In the genomic region with DNA sequence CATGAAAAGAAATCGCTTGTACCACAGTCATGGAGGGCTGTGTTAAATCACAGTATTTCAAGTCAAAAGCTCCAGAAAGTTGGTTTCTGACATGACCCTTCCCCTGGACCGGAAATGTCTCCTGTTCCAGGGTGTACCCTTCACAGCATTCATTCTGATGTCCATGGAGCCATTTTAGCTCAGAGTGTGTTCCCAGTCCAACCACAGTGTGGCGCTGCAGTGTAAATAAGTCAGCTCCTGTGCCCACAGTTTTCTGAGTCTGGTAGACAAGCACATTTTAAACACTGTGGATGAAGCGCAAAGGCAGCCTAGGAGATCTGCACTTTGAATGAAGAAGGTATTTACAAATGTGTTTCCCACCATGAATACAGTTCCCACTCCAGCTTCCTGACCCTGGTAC, we compare ENCODE assay signal across 9 mouse cellular contexts.
DNase-seq lines count a peak whose midpoint lies in the region; ATAC-seq and TF ChIP-seq lines count a peak whose summit lies in the region.
"Had no signal": no experiment of that assay in that cellular context is flagged by ENCODE, and none has a peak within 500 bp of the region (broad histone marks: within the 10 kb centered on the region; RNA-seq: fewer than 3 reads in every experiment).

No protein-coding gene starts in this region.

- no peak overlapping the region for H3K4me3 ChIP-seq in heart, postnatal 0 days (ENCODE audit: low read depth, low read length)
- H3K4me3 ChIP-seq in embryonic fibroblast, embryonic 13.5 days (ENCODE audit: insufficient read depth, low read length): no peak overlapping the region
- no peak overlapping the region for H3K4me3 ChIP-seq in limb, embryonic 11.5 days (ENCODE audit: low read depth, low read length)
- H3K4me3 ChIP-seq: hindbrain, embryonic 15.5 days had no signal

- no peak for ATAC-seq in heart, postnatal 0 days (ENCODE audit: insufficient read depth, low read depth)
- ATAC-seq in limb, embryonic 11.5 days (ENCODE audit: insufficient number of reproducible peaks, low FRiP score, low TSS enrichment, low read depth): peak; percentile 39; the same call in 1 of the 2 replicates

- peak; percentile 10 for DNase-seq in heart, postnatal 0 days (ENCODE audit: low spot score)
- no peak for DNase-seq in heart, adult 8-10 months (ENCODE audit: low spot score)
- peak; percentile 14 for DNase-seq in NIH3T3 (ENCODE audit: low read depth)
- peak; percentile 28 for DNase-seq in kidney, adult 9 months
- peak; percentile 82 for DNase-seq in limb, embryonic 11.5 days (ENCODE audit: low spot score)
- peak; percentile 77 for DNase-seq in right cerebral cortex, postnatal 4 days
- DNase-seq in urinary bladder, postnatal 36 days (ENCODE audit: low spot score in 2 of 2): no peak

- no peaks in the 10 kb centered on the region for H3K9me3 ChIP-seq in heart, postnatal 0 days (replicated peaks; ENCODE audit: control insufficient read depth, low read length)
- H3K9me3 ChIP-seq in limb, embryonic 11.5 days (ENCODE audit: control insufficient read depth, low read length): no peaks in the 10 kb centered on the region
- H3K9me3 ChIP-seq: hindbrain, embryonic 15.5 days had no signal

- no peak overlapping the region for H3K27ac ChIP-seq in heart, postnatal 0 days (ENCODE audit: low read depth)
- H3K27ac ChIP-seq in embryonic fibroblast, embryonic 13.5 days (ENCODE audit: insufficient read depth, low read length): no peak overlapping the region
- no peak overlapping the region for H3K27ac ChIP-seq in limb, embryonic 11.5 days (replicated peaks; ENCODE audit: low read depth, low read length)
- H3K27ac ChIP-seq: hindbrain, embryonic 15.5 days had no signal

- no peaks in the 10 kb centered on the region for H3K27me3 ChIP-seq in heart, postnatal 0 days (ENCODE audit: control insufficient read depth, insufficient read depth, low read length)
- no peaks in the 10 kb centered on the region for H3K27me3 ChIP-seq in limb, embryonic 11.5 days (ENCODE audit: control insufficient read depth, insufficient read depth, low read length)
- H3K27me3 ChIP-seq: hindbrain, embryonic 15.5 days had no signal

- peak; percentile 61 for TF ChIP-seq CTCF in heart, postnatal 0 days (IDR thresholded peaks at IDR 0.05; ENCODE audit: low read depth)
- TF ChIP-seq CTCF in embryonic fibroblast, embryonic 13.5 days (IDR thresholded peaks at IDR 0.05; ENCODE audit: borderline replicate concordance, insufficient read depth, low read length): peak; percentile 31; the same call in 1 of the 2 replicates

- WGBS in heart, postnatal 0 days: 48% methylated on average over 4 of the region's 4 CpGs
- 54% methylated on average over 4 of the region's 4 CpGs for WGBS in limb, embryonic 11.5 days

- no peaks in the 10 kb centered on the region for H3K4me1 ChIP-seq in heart, postnatal 0 days (ENCODE audit: control insufficient read depth, insufficient read depth)
- H3K4me1 ChIP-seq in embryonic fibroblast, embryonic 13.5 days (ENCODE audit: control insufficient read depth, insufficient read depth, low read length): no peaks in the 10 kb centered on the region
- no peaks in the 10 kb centered on the region for H3K4me1 ChIP-seq in limb, embryonic 11.5 days (ENCODE audit: control insufficient read depth, insufficient read depth, low read length)

- TF ChIP-seq EP300 in heart, postnatal 0 days (IDR thresholded peaks at IDR 0.05; ENCODE audit: low read depth): no peak

- no peak overlapping the region for H3K9ac ChIP-seq in heart, postnatal 0 days (replicated peaks; ENCODE audit: low read depth, low read length)
- no peak overlapping the region for H3K9ac ChIP-seq in limb, embryonic 11.5 days (ENCODE audit: low read length)
- H3K9ac ChIP-seq: hindbrain, embryonic 15.5 days had no signal

- H3K4me2 ChIP-seq in heart, postnatal 0 days (ENCODE audit: low read depth, low read length): no peak overlapping the region
- no peak overlapping the region for H3K4me2 ChIP-seq in limb, embryonic 11.5 days (ENCODE audit: low read depth, severe bottlenecking)
- H3K4me2 ChIP-seq: hindbrain, embryonic 15.5 days had no signal

- H3K36me3 ChIP-seq in heart, postnatal 0 days (replicated peaks; ENCODE audit: control insufficient read depth, insufficient read depth, low read length): no peaks in the 10 kb centered on the region
- H3K36me3 ChIP-seq in limb, embryonic 11.5 days (ENCODE audit: control insufficient read depth, insufficient read depth, low read length): no peaks in the 10 kb centered on the region
- H3K36me3 ChIP-seq: hindbrain, embryonic 15.5 days had no signal

- no peak for TF ChIP-seq POLR2A in embryonic fibroblast, embryonic 13.5 days (IDR thresholded peaks at IDR 0.05; ENCODE audit: low read depth, low read length)

Comparison
In these comparisons a context has a peak if more than half of its experiments do, and no peak if none do; other contexts are left out.
1. DNase-seq: peak in heart, postnatal 0 days (single experiment), NIH3T3 (single experiment), kidney, adult 9 months (single experiment), limb, embryonic 11.5 days (single experiment) and right cerebral cortex, postnatal 4 days (single experiment); none in heart, adult 8-10 months (single experiment) and urinary bladder, postnatal 36 days (0 of 2).